Mouse (Mus musculus): ENCODE results near the gene Dnm3. TPM values are rescaled to one million over a fixed set of nuclear protein-coding genes. Genes with fewer than 3 reads are reported as not detected.

The Dnm3 gene
- polyA plus RNA-seq, 1 experiment from 2014 or later = 18.7 TPM

DNA sequence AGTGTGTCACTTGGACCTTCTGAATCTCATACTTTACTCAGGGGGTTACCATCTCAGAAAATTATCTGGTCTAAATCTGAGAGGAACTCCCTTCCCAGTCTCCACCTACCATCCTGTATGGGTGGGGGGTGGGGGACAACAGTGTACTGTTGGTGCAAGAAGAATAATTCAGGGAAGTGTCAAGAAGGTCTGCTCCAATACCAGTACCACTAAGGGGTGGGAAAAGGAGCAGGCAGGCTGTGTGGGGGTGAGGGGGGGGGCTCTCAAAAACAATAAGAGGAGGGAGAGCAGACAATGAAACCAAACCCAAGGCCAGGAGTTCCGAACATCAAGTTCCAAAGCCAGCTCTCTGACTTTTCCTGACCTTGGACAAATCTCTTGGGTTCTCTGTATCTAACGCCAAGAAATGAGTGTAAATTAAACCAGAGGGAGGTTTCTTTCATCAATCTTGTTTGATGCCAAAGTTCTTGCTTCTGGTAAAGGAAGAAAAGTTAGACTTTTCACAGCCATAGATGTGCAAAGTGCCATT lies 8.0 kb downstream of the Dnm3 start:
- no peak overlapping the region for H3K27ac ChIP-seq
- H3K9ac ChIP-seq (replicated peaks) = no peak overlapping the region
- H3K27me3 ChIP-seq = peaks cover 6% of the 10 kb centered on the region
- H3K4me3 ChIP-seq (replicated peaks) = no peak overlapping the region
- H3K4me2 ChIP-seq = no peak overlapping the region
- no peaks in the 10 kb centered on the region for H3K9me3 ChIP-seq
- no peaks in the 10 kb centered on the region for H3K4me1 ChIP-seq (replicated peaks)
- ATAC-seq (ENCODE audit: insufficient number of reproducible peaks, insufficient read depth, low FRiP score, low TSS enrichment, low read depth) = no peak
- WGBS = 72% methylated on average over 2 of the region's 2 CpGs
- no peaks in the 10 kb centered on the region for H3K36me3 ChIP-seq

DNA sequence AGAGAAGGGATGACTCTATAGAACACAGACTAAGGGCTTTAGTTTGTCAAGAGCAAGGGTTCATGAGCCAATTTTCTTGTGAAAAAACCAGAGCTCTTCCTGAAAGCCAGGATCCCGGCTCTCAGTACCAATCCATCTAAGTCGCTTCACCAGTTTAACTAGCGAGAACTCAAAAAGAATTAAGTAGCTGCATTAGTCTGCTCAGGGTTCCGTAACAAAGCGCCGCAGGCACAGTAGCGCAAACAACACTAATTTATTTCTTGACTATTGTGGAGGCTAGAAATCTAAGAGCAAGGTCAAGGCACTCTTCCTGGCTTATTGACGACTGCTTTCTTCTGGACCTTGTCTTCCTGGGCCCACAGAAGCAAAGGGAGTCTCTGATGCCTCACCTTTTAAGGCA lies 14.2 kb downstream of the Dnm3 start:
- WGBS = 89% methylated on average over 8 of the region's 8 CpGs
- H3K4me3 ChIP-seq (replicated peaks) = no peak overlapping the region
- ATAC-seq (ENCODE audit: insufficient number of reproducible peaks, insufficient read depth, low FRiP score, low TSS enrichment, low read depth) = no peak
- no peaks in the 10 kb centered on the region for H3K36me3 ChIP-seq
- H3K4me2 ChIP-seq = no peak overlapping the region
- H3K27me3 ChIP-seq = no peaks in the 10 kb centered on the region
- no peak overlapping the region for H3K9ac ChIP-seq (replicated peaks)
- H3K4me1 ChIP-seq (replicated peaks) = no peaks in the 10 kb centered on the region
- H3K27ac ChIP-seq = no peak overlapping the region
- H3K9me3 ChIP-seq = no peaks in the 10 kb centered on the region

DNA sequence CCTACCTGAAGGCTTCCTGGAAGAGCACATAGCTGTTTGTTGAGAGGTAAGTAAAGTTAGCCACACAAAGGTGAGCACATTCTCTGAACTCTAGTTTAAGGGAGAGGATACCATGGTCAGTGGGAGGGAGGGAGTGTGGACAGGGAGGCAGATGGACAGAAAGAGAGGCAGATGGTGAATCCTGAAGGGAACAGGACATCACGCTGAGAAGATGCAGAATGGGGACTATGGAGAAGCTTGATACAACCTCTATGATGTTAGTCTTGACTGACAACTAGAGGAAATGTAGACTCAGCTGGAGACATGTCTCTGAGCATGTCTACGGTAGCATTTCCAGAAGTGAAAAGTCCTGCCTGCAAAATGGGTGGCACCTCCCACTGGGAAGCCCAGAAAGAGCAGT lies 19.1 kb downstream of the Dnm3 start:
- Histone ChIP-seq H3K9ac (replicated peaks) (no peak overlapping the region), H3K27ac (no peak overlapping the region), H3K4me1 (replicated peaks) (no peaks in the 10 kb centered on the region), H3K36me3 (no peaks in the 10 kb centered on the region), H3K9me3 (no peaks in the 10 kb centered on the region), H3K4me2 (no peak overlapping the region), H3K4me3 (replicated peaks) (no peak overlapping the region), H3K27me3 (no peaks in the 10 kb centered on the region)
- WGBS = 90% methylated on average over 2 of the region's 2 CpGs
- ATAC-seq (ENCODE audit: insufficient number of reproducible peaks, insufficient read depth, low FRiP score, low TSS enrichment, low read depth) = no peak

DNA sequence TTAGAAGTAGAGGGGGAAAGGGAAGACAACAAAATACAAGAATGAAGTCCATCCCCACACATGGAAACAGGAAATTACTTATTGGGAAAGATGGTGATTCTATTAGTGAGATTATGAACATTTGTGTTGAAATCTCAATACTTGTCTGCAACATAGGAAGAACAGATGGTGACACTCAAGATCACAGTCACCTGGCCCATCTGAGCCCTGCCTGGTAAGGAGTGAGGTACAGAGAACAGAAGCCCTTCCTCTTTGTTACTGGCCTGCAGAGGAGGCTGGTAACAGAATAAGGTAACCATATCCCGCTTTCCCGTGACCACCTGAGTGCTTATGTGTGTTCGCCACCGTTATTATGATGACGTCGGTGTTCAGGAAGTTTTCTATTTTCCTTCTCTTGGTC lies 21.0 kb downstream of the Dnm3 start:
- no peaks in the 10 kb centered on the region for H3K9me3 ChIP-seq
- ATAC-seq (ENCODE audit: insufficient number of reproducible peaks, insufficient read depth, low FRiP score, low TSS enrichment, low read depth) = no peak
- 94% methylated on average over 6 of the region's 6 CpGs for WGBS
- no peaks in the 10 kb centered on the region for H3K4me1 ChIP-seq (replicated peaks)
- H3K9ac ChIP-seq (replicated peaks) = no peak overlapping the region
- H3K36me3 ChIP-seq = no peaks in the 10 kb centered on the region
- H3K27me3 ChIP-seq = no peaks in the 10 kb centered on the region
- H3K4me2 ChIP-seq = no peak overlapping the region
- no peak overlapping the region for H3K27ac ChIP-seq
- no peak overlapping the region for H3K4me3 ChIP-seq (replicated peaks)

DNA sequence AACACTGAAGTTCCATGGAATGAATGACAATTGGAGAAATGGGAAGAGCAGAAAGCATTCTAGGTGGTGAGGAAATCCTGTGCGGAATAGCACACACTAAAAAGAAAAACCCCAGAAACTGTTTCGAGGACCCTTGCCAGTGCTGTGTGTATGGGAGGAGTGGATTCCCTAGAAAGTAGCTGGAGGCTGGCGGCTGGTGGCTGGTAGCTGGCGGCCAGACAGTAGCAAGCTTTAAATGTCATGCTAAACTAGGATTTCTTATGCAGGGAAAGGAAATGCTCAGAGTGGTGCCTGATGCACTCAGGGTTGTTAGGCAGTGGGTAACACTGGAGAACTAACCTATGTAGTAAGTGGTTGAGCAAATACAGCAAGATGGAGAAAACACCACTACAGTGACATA lies 21.4 kb downstream of the Dnm3 start:
- no peak overlapping the region for H3K4me3 ChIP-seq (replicated peaks)
- H3K9ac ChIP-seq (replicated peaks) = no peak overlapping the region
- H3K27me3 ChIP-seq = no peaks in the 10 kb centered on the region
- H3K4me2 ChIP-seq = no peak overlapping the region
- no peaks in the 10 kb centered on the region for H3K4me1 ChIP-seq (replicated peaks)
- H3K27ac ChIP-seq = no peak overlapping the region
- no peaks in the 10 kb centered on the region for H3K9me3 ChIP-seq
- 90% methylated on average over 4 of the region's 4 CpGs for WGBS
- ATAC-seq (ENCODE audit: insufficient number of reproducible peaks, insufficient read depth, low FRiP score, low TSS enrichment, low read depth) = no peak
- H3K36me3 ChIP-seq = no peaks in the 10 kb centered on the region

DNA sequence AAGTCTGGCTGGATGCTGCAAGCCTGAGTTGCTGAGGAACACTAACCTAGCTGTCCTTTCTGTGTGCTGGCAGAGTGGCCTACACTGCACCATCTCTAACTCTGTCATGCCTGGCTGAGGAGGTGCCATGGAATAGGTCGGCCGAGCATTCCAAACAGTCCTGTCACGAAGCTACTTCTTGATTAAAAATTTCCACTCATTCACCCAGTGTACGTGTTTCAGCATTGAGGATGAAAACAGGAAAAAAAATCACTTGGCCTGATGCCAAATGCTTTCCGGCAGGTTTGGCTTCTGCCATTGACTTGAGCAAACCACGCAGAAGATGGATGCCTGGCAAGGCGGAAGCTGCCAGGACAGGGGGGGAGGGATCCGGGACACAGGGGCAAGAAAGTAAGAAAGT lies 24.3 kb downstream of the Dnm3 start:
- no peaks in the 10 kb centered on the region for H3K36me3 ChIP-seq
- no peaks in the 10 kb centered on the region for H3K27me3 ChIP-seq
- WGBS = 63% methylated on average over 8 of the region's 8 CpGs
- H3K9ac ChIP-seq (replicated peaks) = no peak overlapping the region
- no peak for ATAC-seq (ENCODE audit: insufficient number of reproducible peaks, insufficient read depth, low FRiP score, low TSS enrichment, low read depth)
- H3K4me2 ChIP-seq = no peak overlapping the region
- no peaks in the 10 kb centered on the region for H3K4me1 ChIP-seq (replicated peaks)
- peaks cover 5% of the 10 kb centered on the region for H3K9me3 ChIP-seq
- H3K4me3 ChIP-seq (replicated peaks) = no peak overlapping the region
- no peak overlapping the region for H3K27ac ChIP-seq

DNA sequence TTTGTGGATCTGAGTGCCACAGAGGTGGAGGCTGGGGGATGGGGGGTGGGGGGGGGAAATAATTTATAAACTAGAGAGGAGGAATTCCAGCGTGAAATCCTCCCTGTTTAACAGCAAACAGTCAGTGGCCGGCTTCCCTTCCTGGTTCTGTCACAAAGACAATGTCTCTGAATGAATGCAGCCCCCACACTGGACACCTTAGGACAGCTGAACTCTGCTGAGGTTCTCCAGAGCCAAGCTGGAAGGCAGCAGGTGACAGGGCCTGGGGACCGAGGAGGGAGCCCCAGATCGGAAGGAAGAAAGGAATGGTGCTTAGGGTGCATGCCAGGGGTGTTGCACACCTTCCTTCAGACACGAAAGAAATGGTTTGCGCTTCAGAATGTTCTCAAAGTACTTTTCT lies 24.8 kb downstream of the Dnm3 start:
- no peak overlapping the region for H3K4me3 ChIP-seq (replicated peaks)
- no peaks in the 10 kb centered on the region for H3K36me3 ChIP-seq
- H3K9ac ChIP-seq (replicated peaks) = no peak overlapping the region
- no peak overlapping the region for H3K27ac ChIP-seq
- WGBS = 87% methylated on average over 6 of the region's 6 CpGs
- 0 out of 2 replicates have a peak, but pooled peaks cover 3% of the 10 kb centered on the region for H3K4me1 ChIP-seq (replicated peaks)
- no peak overlapping the region for H3K4me2 ChIP-seq
- peaks cover 5% of the 10 kb centered on the region for H3K9me3 ChIP-seq
- ATAC-seq (ENCODE audit: insufficient number of reproducible peaks, insufficient read depth, low FRiP score, low TSS enrichment, low read depth) = no peak
- H3K27me3 ChIP-seq = no peaks in the 10 kb centered on the region

DNA sequence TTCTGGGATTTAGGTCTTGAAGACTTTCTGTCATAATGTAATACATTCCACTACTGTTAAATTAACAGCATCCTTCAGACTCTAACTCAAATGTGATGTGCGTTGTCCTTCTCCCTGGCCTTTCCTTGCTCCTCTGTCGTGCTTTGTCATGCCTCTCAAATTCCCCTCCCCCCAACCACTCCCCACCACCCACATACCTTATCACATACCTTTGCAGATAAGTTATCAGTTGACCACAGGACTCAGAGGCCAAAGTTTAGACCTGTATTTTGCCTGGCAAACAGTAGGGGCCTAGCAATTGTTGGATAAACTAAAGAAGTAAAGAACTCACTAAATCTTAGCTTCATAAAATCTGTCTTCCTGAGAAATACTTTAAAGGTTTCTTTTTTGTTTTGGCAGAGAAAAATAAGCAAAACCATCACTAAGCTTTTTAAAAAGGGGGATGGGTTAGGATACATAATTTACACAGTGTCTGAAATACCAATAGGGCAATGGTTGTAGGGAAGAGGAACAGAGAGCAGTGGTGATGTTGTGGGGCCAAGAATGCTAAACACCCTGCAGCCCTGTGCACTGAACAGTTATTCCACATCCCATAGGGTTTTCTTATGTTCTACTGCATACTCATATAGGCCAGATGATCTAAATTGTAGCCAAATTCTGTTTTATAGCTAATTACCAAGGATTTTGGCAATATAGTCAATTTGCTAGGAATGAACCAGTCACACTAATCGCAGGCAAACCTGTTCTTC lies 28.5 kb downstream of the Dnm3 start:
- WGBS = 73% methylated on average over 3 of the region's 3 CpGs
- H3K9me3 ChIP-seq = peaks cover 5% of the 10 kb centered on the region
- H3K36me3 ChIP-seq = no peaks in the 10 kb centered on the region
- no peaks in the 10 kb centered on the region for H3K27me3 ChIP-seq
- H3K4me2 ChIP-seq = no peak overlapping the region
- H3K4me1 ChIP-seq (replicated peaks) = 0 out of 2 replicates have a peak, but pooled peaks cover 3% of the 10 kb centered on the region
- H3K9ac ChIP-seq (replicated peaks) = no peak overlapping the region
- H3K27ac ChIP-seq = no peak overlapping the region
- no peak for ATAC-seq (ENCODE audit: insufficient number of reproducible peaks, insufficient read depth, low FRiP score, low TSS enrichment, low read depth)
- H3K4me3 ChIP-seq (replicated peaks) = no peak overlapping the region

DNA sequence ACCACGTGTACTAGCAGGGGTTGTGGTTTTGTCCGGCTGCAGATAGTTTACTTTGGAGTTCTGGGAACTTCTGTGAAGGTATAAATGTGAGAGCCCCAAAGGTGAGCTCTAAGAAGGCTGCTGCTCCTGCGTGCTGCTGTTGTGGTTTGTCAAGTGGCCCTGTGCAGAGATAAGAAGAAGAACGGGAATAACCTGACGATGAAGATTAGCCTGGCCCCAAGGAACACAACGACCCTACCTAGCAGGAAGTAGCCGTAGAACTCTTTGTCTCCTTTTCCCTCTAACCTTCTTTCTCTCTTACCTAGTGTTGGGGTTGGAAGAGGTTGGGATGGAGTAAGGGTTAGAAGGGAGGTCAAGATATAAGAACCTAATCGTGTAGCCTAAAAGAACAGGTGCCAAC lies 33.0 kb downstream of the Dnm3 start:
- Histone ChIP-seq H3K4me2 (no peak overlapping the region), H3K27ac (no peak overlapping the region), H3K36me3 (no peaks in the 10 kb centered on the region), H3K4me3 (replicated peaks) (no peak overlapping the region), H3K9me3 (no peaks in the 10 kb centered on the region), H3K9ac (replicated peaks) (no peak overlapping the region), H3K4me1 (replicated peaks) (0 out of 2 replicates have a peak, but pooled peaks cover 3% of the 10 kb centered on the region), H3K27me3 (no peaks in the 10 kb centered on the region)
- WGBS = 70% methylated on average over 8 of the region's 8 CpGs
- no peak for ATAC-seq (ENCODE audit: insufficient number of reproducible peaks, insufficient read depth, low FRiP score, low TSS enrichment, low read depth)

DNA sequence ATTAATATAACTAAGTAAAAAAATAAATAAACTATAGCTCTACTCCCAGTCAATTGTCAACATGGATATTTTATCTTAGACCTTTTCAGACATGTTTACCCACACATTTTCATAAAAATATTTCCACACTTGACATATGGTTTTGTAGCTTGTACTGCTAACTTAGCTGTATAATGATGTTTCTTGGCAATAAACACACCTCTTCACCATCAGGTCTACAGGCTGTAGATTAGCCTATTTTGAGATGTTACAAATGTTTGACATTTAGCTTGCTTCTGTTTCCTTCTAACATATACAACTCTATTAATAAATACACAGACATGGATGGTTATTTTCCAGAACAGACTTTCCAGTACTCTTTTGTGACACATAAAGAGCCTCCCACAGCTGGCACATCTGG lies 38.3 kb downstream of the Dnm3 start:
- no peaks in the 10 kb centered on the region for H3K9me3 ChIP-seq
- H3K4me2 ChIP-seq = no peak overlapping the region
- H3K27me3 ChIP-seq = no peaks in the 10 kb centered on the region
- no peak for ATAC-seq (ENCODE audit: insufficient number of reproducible peaks, insufficient read depth, low FRiP score, low TSS enrichment, low read depth)
- H3K27ac ChIP-seq = no peak overlapping the region
- H3K4me1 ChIP-seq (replicated peaks) = no peaks in the 10 kb centered on the region
- no peak overlapping the region for H3K9ac ChIP-seq (replicated peaks)
- H3K4me3 ChIP-seq (replicated peaks) = no peak overlapping the region
- H3K36me3 ChIP-seq = no peaks in the 10 kb centered on the region

DNA sequence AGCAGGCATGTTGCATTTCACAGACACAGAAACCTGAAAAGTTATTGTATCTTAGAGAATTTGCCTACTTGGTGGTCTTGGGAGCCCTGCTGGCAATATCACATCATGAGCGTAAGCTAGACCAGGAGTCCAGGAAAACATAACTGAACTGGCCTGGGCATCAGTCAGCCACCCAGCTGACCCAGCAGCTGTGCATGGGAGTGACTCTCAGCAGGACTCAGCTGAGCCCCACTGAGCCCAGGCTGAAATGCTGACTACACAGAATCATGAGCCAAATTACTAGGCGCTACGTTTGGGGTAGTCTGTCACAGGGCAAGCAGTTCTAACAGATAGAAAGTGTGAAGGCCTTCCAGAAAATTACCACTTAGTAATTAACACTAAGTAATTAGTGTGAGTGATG lies 41.2 kb downstream of the Dnm3 start:
- WGBS = 80% methylated on average over 3 of the region's 3 CpGs
- H3K9me3 ChIP-seq = no peaks in the 10 kb centered on the region
- no peaks in the 10 kb centered on the region for H3K4me1 ChIP-seq (replicated peaks)
- H3K4me2 ChIP-seq = no peak overlapping the region
- no peaks in the 10 kb centered on the region for H3K27me3 ChIP-seq
- no peak overlapping the region for H3K4me3 ChIP-seq (replicated peaks)
- no peaks in the 10 kb centered on the region for H3K36me3 ChIP-seq
- no peak overlapping the region for H3K9ac ChIP-seq (replicated peaks)
- H3K27ac ChIP-seq = no peak overlapping the region
- no peak for ATAC-seq (ENCODE audit: insufficient number of reproducible peaks, insufficient read depth, low FRiP score, low TSS enrichment, low read depth)

DNA sequence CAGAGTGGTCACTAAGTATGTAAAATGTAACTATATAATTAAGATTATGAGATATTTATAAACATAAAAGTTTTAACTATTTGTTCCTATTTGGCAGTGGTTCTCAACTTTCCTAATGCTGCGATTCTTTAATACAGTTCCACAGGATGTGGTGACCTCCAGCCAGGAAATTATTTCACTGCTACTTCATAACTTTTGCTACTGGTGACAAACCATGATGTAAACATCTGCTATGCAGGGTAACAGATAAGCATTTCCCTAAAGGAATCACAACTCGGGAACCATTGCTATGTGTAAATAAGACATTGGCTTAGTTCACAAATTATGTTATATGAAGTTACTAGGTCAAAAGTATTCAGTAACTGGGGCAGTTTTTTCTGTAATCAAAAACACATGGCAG lies 48.9 kb downstream of the Dnm3 start:
- no peaks in the 10 kb centered on the region for H3K4me1 ChIP-seq (replicated peaks)
- no peak overlapping the region for H3K9ac ChIP-seq (replicated peaks)
- H3K27me3 ChIP-seq = no peaks in the 10 kb centered on the region
- H3K36me3 ChIP-seq = no peaks in the 10 kb centered on the region
- H3K27ac ChIP-seq = no peak overlapping the region
- no peak overlapping the region for H3K4me2 ChIP-seq
- no peak for ATAC-seq (ENCODE audit: insufficient number of reproducible peaks, insufficient read depth, low FRiP score, low TSS enrichment, low read depth)
- 64% methylated on average over 2 of the region's 2 CpGs for WGBS
- no peak overlapping the region for H3K4me3 ChIP-seq (replicated peaks)
- 0 out of 2 replicates have a peak, but pooled peaks cover 2% of the 10 kb centered on the region for H3K9me3 ChIP-seq
